Mouse (Mus musculus) MEL (cell line): ENCODE results near the gene Prdm11. TPM values are rescaled to one million over a fixed set of nuclear protein-coding genes. Genes with fewer than 3 reads are reported as not detected.

Experiments
- DNase-seq: peaks from one replicate; pipeline ENCODE4 v3.0.0; 2011; ENCODE audit warnings: low read depth, low spot score
- H3K27ac ChIP-seq: 2 replicates; pipeline ENCODE4 v1.5.1; 2012; ENCODE audit warnings: low read depth, mild to moderate bottlenecking, control low read depth, low read length, moderate library complexity; ENCODE audit not compliant: control insufficient read depth
- H3K27me3 ChIP-seq, 2 experiments: fragments of 150-350 bp in 1 of 2; sonication (generic) in 1 of 2; 2 replicates each; pipeline ENCODE4 v1.6.1; 2012; ENCODE audit warnings: low read length in 2 of 2, mild to moderate bottlenecking in 2 of 2, improper control_type of control experiment in 1 of 2, moderate library complexity in 1 of 2; ENCODE audit not compliant: insufficient read depth in 2 of 2, control insufficient read depth in 1 of 2
- H3K36me3 ChIP-seq, 2 experiments: 2 replicates each; pipeline ENCODE4 v1.6.1; 2012 to 2014; ENCODE audit warnings: low read length in 2 of 2, improper control_type of control experiment in 1 of 2, inconsistent platforms in 1 of 2, mild to moderate bottlenecking in 1 of 2; ENCODE audit not compliant: insufficient read depth in 2 of 2, control insufficient read depth in 1 of 2
- H3K4me1 ChIP-seq, 2 experiments: fragments of 150-350 bp in 1 of 2; sonication (generic) in 1 of 2; 2 replicates each; pipeline ENCODE4 v1.6.1; 2012; ENCODE audit warnings: low read length in 2 of 2, improper control_type of control experiment in 1 of 2, mild to moderate bottlenecking in 1 of 2; ENCODE audit not compliant: insufficient read depth in 2 of 2, control insufficient read depth in 1 of 2
- H3K4me3 ChIP-seq, 2 experiments: fragments of 150-350 bp in 1 of 2; sonication (generic) in 1 of 2; 2 replicates each; pipeline ENCODE4 v1.5.1; 2012; ENCODE audit warnings: low read depth in 2 of 2, low read length in 2 of 2, mild to moderate bottlenecking in 2 of 2, moderate library complexity in 2 of 2, control low read depth in 1 of 2, improper control_type of control experiment in 1 of 2; ENCODE audit not compliant: control insufficient read depth in 1 of 2, insufficient read depth in 1 of 2
- H3K79me2 ChIP-seq: 2 replicates; pipeline ENCODE4 v1.6.1; 2012; ENCODE audit warnings: mild to moderate bottlenecking, low read length, moderate library complexity; ENCODE audit not compliant: control insufficient read depth, poor library complexity, insufficient read depth
- H3K9ac ChIP-seq: 2 replicates; pipeline ENCODE4 v1.6.1; 2012; ENCODE audit warnings: low read depth, mild to moderate bottlenecking, control low read depth, low read length, moderate library complexity; ENCODE audit not compliant: control insufficient read depth, poor library complexity, severe bottlenecking
- H3K9me3 ChIP-seq: fragments of 150-350 bp; sonication (generic); replicated peaks from 2 replicates; pipeline ENCODE4 v1.6.1; 2012; ENCODE audit warnings: mild to moderate bottlenecking, low read length, improper control_type of control experiment, moderate library complexity; ENCODE audit not compliant: insufficient read depth
- CHD1 ChIP-seq: IDR thresholded peaks from 2 replicates; pipeline ENCODE4 v1.6.1; 2012; ENCODE audit warnings: low read depth, mild to moderate bottlenecking, inconsistent platforms, low read length, improper control_type of control experiment
- CHD2 ChIP-seq: IDR thresholded peaks from 2 replicates; pipeline ENCODE4 v1.6.1; 2011; ENCODE audit warnings: low read length, improper control_type of control experiment
- CTCF ChIP-seq, 3 experiments: IDR thresholded peaks in 2 of 3; conservative IDR thresholded peaks in 1 of 3; 2 replicates each; pipeline ENCODE4 v1.5.1; 2011 to 2012; ENCODE audit warnings: low read length in 3 of 3, low read depth in 2 of 3, mild to moderate bottlenecking in 2 of 3, improper control_type of control experiment in 1 of 3, inconsistent platforms in 1 of 3, mixed read lengths in 1 of 3, moderate library complexity in 1 of 3; ENCODE audit not compliant: control insufficient read depth in 1 of 3, insufficient read depth in 1 of 3, poor library complexity in 1 of 3, severe bottlenecking in 1 of 3
- EP300 ChIP-seq, 2 experiments: IDR thresholded peaks; 2 replicates each; pipeline ENCODE4 v1.6.1; 2011; ENCODE audit warnings: improper control_type of control experiment in 2 of 2, low read length in 2 of 2, low read depth in 1 of 2, mild to moderate bottlenecking in 1 of 2
- ETS1 ChIP-seq: IDR thresholded peaks from 2 replicates; pipeline ENCODE4 v1.6.1; 2012; ENCODE audit warnings: low read depth, mild to moderate bottlenecking, inconsistent platforms, low read length, improper control_type of control experiment, moderate library complexity
- KAT2A ChIP-seq: conservative IDR thresholded peaks from 2 replicates; pipeline ENCODE4 v1.6.1; 2012; ENCODE audit warnings: low read depth, low read length, improper control_type of control experiment, inconsistent platforms
- MYC ChIP-seq: IDR thresholded peaks from 2 replicates; pipeline ENCODE4 v1.6.1; 2011; ENCODE audit warnings: low read depth, mild to moderate bottlenecking, low read length, improper control_type of control experiment, moderate library complexity
- POLR2A ChIP-seq, 2 experiments: IDR thresholded peaks; 2 replicates each; pipeline ENCODE4 v1.6.1; 2011 to 2012; ENCODE audit warnings: low read length in 2 of 2, mild to moderate bottlenecking in 2 of 2, control low read depth in 1 of 2, improper control_type of control experiment in 1 of 2, low read depth in 1 of 2, moderate library complexity in 1 of 2; ENCODE audit not compliant: control insufficient read depth in 1 of 2, insufficient read depth in 1 of 2, poor library complexity in 1 of 2
- RAD21 ChIP-seq: IDR thresholded peaks from 2 replicates; pipeline ENCODE4 v1.6.1; 2011; ENCODE audit warnings: mild to moderate bottlenecking, low read depth, low read length, improper control_type of control experiment
- SMC3 ChIP-seq: IDR thresholded peaks from 2 replicates; pipeline ENCODE4 v1.6.1; 2011; ENCODE audit warnings: low read depth, low read length, improper control_type of control experiment
- TCF12 ChIP-seq: IDR thresholded peaks from 2 replicates; pipeline ENCODE4 v1.6.1; 2014; ENCODE audit warnings: low read depth, mild to moderate bottlenecking, inconsistent platforms, low read length, improper control_type of control experiment, moderate library complexity
- USF1 ChIP-seq: IDR thresholded peaks from 2 replicates; pipeline ENCODE4 v1.6.1; 2014; ENCODE audit warnings: low read depth, mild to moderate bottlenecking, inconsistent platforms, low read length, improper control_type of control experiment, moderate library complexity
- ZC3H11A ChIP-seq: IDR thresholded peaks from 2 replicates; pipeline ENCODE4 v1.6.1; 2012; ENCODE audit warnings: low read depth, mild to moderate bottlenecking, inconsistent platforms, low read length, improper control_type of control experiment
- ZKSCAN1 ChIP-seq: IDR thresholded peaks from 2 replicates; pipeline ENCODE4 v1.6.1; 2012; ENCODE audit warnings: low read depth, mild to moderate bottlenecking, inconsistent platforms, low read length, improper control_type of control experiment, moderate library complexity
- polyA plus RNA-seq, 2 experiments: library from polyadenylated mRNA; stranded (reverse) in 1 of 2; unstranded in 1 of 2; fragments of >175 nt in 1 of 2; fragments of >200 nt in 1 of 2; gene quantifications; 2 replicates each; pipeline versions ENCODE4 v1.2.1 to v1.2.4; 2012; ENCODE audit warnings: low replicate concordance in 2 of 2, low read depth in 1 of 2; ENCODE audit not compliant: insufficient read length in 2 of 2, insufficient read depth in 1 of 2, missing spikeins in 1 of 2
- total RNA-seq: library from RNA; depleted of rRNA; stranded (reverse); fragments of 300-350 nt; gene quantifications from 2 replicates; pipeline ENCODE4 v1.2.3, GENCODE M21; 2012

Gene Prdm11
- total and polyA plus RNA-seq, 3 experiments: 5.5 to 9.2 TPM; not detected in 1

DNA sequence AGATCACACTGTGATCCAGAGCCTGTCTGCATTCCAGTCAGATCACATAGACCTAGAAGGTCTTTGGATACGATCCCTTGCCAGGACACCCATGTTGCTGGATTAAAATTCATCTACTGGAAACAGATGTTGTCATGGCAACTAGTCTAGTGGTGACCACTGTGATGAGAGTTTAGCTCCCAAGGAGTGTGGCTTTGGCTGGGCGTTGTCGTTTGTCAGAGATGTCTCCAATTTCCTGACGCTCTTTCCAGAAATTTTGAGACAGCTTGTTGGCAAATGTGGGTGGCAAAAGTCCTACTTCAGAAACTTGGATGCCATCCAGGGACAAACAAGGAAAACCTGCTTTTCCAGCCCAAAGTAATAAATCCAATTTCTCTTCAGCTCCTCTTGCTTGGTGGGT lies 87.3 kb downstream of the Prdm11 start:
- H3K27me3 ChIP-seq: no peaks in the 10 kb centered on the region; a peak in 1 of 4 replicates
- H3K9ac ChIP-seq: no peak overlapping the region
- DNase-seq: no peak
- TF ChIP-seq USF1: no peak
- no peak for TF ChIP-seq ZC3H11A
- no peak for TF ChIP-seq KAT2A
- TF ChIP-seq CHD1: no peak
- TF ChIP-seq POLR2A (IDR thresholded peaks at IDR 0.05; ENCODE audit: control insufficient read depth in 1 of 2, insufficient read depth in 1 of 2, low read depth in 1 of 2, low read length in 2 of 2, poor library complexity in 1 of 2): no peak
- TF ChIP-seq ETS1: no peak
- H3K36me3 ChIP-seq: peaks cover 0 to 3% of the 10 kb centered on the region in 2 experiments; a peak in 1 of 4 replicates
- peaks cover 0 to 4% of the 10 kb centered on the region in 2 experiments; a peak in 1 of 4 replicates for H3K4me1 ChIP-seq
- no peak overlapping the region for H3K27ac ChIP-seq
- no peak overlapping the region for H3K4me3 ChIP-seq
- no peaks in the 10 kb centered on the region for H3K79me2 ChIP-seq
- no peaks in the 10 kb centered on the region for H3K9me3 ChIP-seq

DNA sequence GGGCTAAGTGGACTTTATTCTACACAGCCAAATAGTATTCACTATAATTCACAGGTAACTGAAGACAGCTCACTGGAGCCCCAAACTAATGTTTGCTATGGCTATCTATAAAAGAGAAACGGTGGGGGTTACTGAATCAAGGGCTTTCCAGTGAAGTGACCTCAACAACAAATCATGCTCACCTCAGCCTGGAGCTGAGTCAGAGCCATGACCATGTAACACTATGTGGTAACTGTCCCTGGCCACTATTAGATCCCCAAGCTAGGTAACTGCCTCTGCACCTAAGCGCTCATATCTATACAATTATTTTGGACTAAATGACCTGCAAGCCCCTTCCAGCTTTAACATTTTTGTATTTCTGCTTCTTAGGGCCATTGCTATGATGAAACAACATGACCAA lies 89.0 kb downstream of the Prdm11 start:
- Histone ChIP-seq H3K9me3 (no peaks in the 10 kb centered on the region), H3K27ac (no peak overlapping the region), H3K79me2 (no peaks in the 10 kb centered on the region), H3K9ac (no peak overlapping the region), H3K4me1 (peaks cover 0 to 4% of the 10 kb centered on the region in 2 experiments; a peak in 1 of 4 replicates), H3K36me3 (peaks cover 0 to 3% of the 10 kb centered on the region in 2 experiments; a peak in 1 of 4 replicates), H3K4me3 (no peak overlapping the region), H3K27me3 (no peaks in the 10 kb centered on the region; a peak in 1 of 4 replicates)
- no peak for TF ChIP-seq MYC
- no peak for TF ChIP-seq KAT2A
- no peak for DNase-seq

DNA sequence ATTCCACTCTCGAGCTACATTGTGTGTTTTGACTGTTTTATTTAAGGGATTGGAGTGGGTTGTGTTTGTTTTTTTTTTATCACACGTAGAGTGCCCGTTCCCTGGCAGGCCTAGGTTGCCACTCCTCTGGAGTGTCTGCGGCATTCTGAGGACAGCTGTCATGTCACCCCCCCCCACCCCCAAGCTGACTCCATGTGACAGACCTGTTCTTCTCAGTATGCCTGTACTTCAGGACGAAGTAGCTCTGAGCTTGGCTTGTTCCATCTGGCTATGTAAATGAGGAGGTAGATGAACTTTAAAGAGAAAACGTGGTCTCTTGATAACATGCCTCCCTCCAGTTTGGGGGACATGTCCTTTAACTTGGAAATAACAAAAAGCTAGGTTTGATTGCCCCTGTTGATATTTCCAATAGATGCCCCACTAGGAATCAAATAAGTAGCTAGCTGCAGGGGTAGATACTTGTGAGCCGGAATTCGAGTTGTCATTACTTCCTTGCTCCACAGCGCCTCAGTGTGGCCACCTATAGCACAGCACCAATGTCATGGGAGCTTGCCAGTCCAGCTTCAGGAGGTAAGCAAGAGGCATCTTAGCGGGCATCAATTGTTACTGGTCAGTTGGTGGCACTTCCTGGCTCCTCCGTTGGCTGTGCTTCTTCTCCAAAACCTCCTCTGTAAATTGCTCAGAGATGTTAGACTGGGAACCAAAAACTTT lies 91.4 kb downstream of the Prdm11 start:
- TF ChIP-seq CHD2 (no peak), CHD1 (no peak), CTCF (IDR thresholded peaks at IDR 0.05 in 2 of 3, conservative IDR thresholded peaks at IDR 0.05 in 1 of 3; ENCODE audit: control insufficient read depth in 1 of 3, insufficient read depth in 1 of 3, low read depth in 2 of 3, low read length in 3 of 3, poor library complexity in 1 of 3, severe bottlenecking in 1 of 3) (peak; percentile 76 to 89 (median 82)), ZC3H11A (peak; percentile 25; the same call in 1 of the 2 replicates), TCF12 (no peak), SMC3 (peak; percentile 71), RAD21 (peak; percentile 45), EP300 (IDR thresholded peaks at IDR 0.05; ENCODE audit: low read depth in 1 of 2, low read length in 2 of 2) (no peak), ZKSCAN1 (no peak)
- TF ChIP-seq, all 39 proteins: peak for 4

More for the DNA sequence above, 91.4 kb downstream of the Prdm11 start:
- no peak overlapping the region for H3K4me3 ChIP-seq
- H3K36me3 ChIP-seq: peaks cover 0 to 3% of the 10 kb centered on the region in 2 experiments; a peak in 1 of 4 replicates
- H3K4me1 ChIP-seq: peaks cover 0 to 4% of the 10 kb centered on the region in 2 experiments; a peak in 1 of 4 replicates
- no peaks in the 10 kb centered on the region for H3K79me2 ChIP-seq
- H3K9ac ChIP-seq: no peak overlapping the region
- no peak overlapping the region for H3K27ac ChIP-seq
- H3K9me3 ChIP-seq: no peaks in the 10 kb centered on the region
- DNase-seq: peak; percentile 62
- H3K27me3 ChIP-seq: no peaks in the 10 kb centered on the region; a peak in 1 of 4 replicates
